Mouse (Mus musculus): ENCODE measurements at regions not wholly inside any gene's neighbourhood (a gene's known extent, or its start where the extent isn't known, plus 50 kb on each side); places are given as distances from the start of the nearest gene placed in this dataset.

DNA sequence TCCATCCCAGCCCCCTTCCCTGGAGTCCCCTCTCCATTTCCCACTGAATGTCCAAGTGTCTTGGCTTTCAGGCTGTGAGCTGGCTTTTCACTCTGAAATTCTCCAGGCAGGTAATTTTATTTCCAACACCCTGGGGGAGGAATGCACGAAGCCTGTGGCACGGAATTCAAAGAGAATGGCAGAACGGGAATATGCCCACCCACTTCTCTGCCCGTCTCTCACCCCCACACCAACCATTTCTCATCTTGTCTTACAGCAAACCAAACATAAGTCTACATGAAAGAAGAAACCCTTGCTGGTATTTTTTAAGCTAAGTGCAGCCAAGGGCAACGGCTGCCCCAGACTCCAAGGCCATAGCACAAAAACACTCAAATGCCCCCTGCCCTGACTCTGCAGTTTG, 168.7 kb downstream of the Gm12728 start:
- TF ChIP-seq GATA1 (IDR thresholded peaks at IDR 0.05; ENCODE audit: borderline replicate concordance, low read length) = no peak
- TF ChIP-seq FLI1 (IDR thresholded peaks at IDR 0.05; ENCODE audit: low read length) = no peak
- H3K4me1 ChIP-seq = peaks cover 12% of the 10 kb centered on the region
- no peaks in the 10 kb centered on the region for H3K36me3 ChIP-seq (replicated peaks; ENCODE audit: low read length)
- H3K9me3 ChIP-seq = peaks cover 5% of the 10 kb centered on the region
- H3K27me3 ChIP-seq (replicated peaks) = peaks cover 3% of the 10 kb centered on the region
- no peak overlapping the region for H3K4me3 ChIP-seq (replicated peaks)

GRCm38 (mm10) chr4:105961686-105962360, 172.2 kb downstream of the Gm12728 start:
- no peak overlapping the region for H3K4me3 ChIP-seq (replicated peaks)
- TF ChIP-seq GATA1 (IDR thresholded peaks at IDR 0.05; ENCODE audit: borderline replicate concordance, low read length) (no peak), FLI1 (IDR thresholded peaks at IDR 0.05; ENCODE audit: low read length) (no peak)
- peaks cover 2% of the 10 kb centered on the region for H3K27me3 ChIP-seq (replicated peaks)
- H3K4me1 ChIP-seq = peaks cover 14% of the 10 kb centered on the region
- no peaks in the 10 kb centered on the region for H3K36me3 ChIP-seq (replicated peaks; ENCODE audit: low read length)
- H3K9me3 ChIP-seq = no peaks in the 10 kb centered on the region; the same call in 1 of the 2 replicates

GRCm38 (mm10) chr4:105962542-105962941, 172.9 kb downstream of the Gm12728 start:
- peak overlapping the region; percentile 43 for H3K4me3 ChIP-seq (replicated peaks)
- no peaks in the 10 kb centered on the region for H3K36me3 ChIP-seq (replicated peaks; ENCODE audit: low read length)
- peaks cover 2% of the 10 kb centered on the region for H3K27me3 ChIP-seq (replicated peaks)
- H3K9me3 ChIP-seq = no peaks in the 10 kb centered on the region; the same call in 1 of the 2 replicates
- H3K4me1 ChIP-seq = peaks cover 14% of the 10 kb centered on the region
- TF ChIP-seq FLI1 (IDR thresholded peaks at IDR 0.05; ENCODE audit: low read length) (no peak), GATA1 (IDR thresholded peaks at IDR 0.05; ENCODE audit: borderline replicate concordance, low read length) (no peak)

GRCm38 (mm10) chr4:105968324-105968723, 178.7 kb downstream of the Gm12728 start:
- Histone ChIP-seq H3K4me3 (replicated peaks) (no peak overlapping the region), H3K36me3 (replicated peaks; ENCODE audit: low read length) (no peaks in the 10 kb centered on the region), H3K4me1 (peaks cover 6% of the 10 kb centered on the region; the same call in 1 of the 2 replicates), H3K27me3 (replicated peaks) (peaks cover 3% of the 10 kb centered on the region), H3K9me3 (no peaks in the 10 kb centered on the region)
- TF ChIP-seq FLI1 (IDR thresholded peaks at IDR 0.05; ENCODE audit: low read length) (no peak), GATA1 (IDR thresholded peaks at IDR 0.05; ENCODE audit: borderline replicate concordance, low read length) (no peak)

DNA sequence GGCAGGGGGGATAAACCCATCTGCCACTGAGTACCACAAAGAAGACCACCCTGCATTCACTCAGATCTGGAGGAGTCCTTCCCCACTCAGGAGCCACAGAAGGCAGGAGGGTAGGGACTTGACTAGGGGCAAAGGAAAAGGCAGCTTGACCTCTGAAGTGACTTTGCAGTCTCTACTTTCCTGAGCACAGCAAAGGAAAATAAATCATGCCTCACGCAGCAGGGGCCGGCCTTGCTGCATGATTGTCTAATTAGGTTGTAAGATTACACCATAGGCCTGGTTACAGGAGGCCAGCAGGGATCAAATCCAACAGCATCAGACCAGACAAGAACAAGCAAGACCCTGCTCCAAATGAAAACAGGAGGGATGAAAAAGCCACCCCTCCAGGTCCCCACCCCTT, 180.0 kb downstream of the Gm12728 start:
- no peak overlapping the region for H3K4me3 ChIP-seq (replicated peaks)
- no peak for TF ChIP-seq FLI1 (IDR thresholded peaks at IDR 0.05; ENCODE audit: low read length)
- no peak for TF ChIP-seq GATA1 (IDR thresholded peaks at IDR 0.05; ENCODE audit: borderline replicate concordance, low read length)
- peaks cover 8% of the 10 kb centered on the region; the same call in 1 of the 2 replicates for H3K4me1 ChIP-seq
- H3K36me3 ChIP-seq (replicated peaks; ENCODE audit: low read length) = no peaks in the 10 kb centered on the region
- no peaks in the 10 kb centered on the region for H3K9me3 ChIP-seq
- H3K27me3 ChIP-seq (replicated peaks) = peaks cover 3% of the 10 kb centered on the region

DNA sequence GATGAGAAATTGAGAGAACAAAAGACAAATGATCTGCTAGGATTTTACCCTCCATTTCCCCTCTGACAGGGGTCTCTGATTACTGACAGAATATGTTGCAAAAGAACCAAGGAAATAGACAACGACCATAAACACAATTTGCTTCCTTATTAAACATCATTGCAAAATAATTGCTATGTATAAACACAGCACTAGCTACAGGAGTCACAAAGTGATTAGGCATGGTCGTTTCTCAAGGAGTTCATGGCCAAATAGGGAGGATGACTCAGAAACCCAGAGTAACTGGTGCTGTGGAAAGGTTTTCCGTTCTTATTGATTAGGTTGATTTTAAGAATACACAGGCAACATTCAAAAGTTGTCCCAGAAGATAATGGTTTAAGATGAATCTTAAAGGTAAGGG, 180.4 kb downstream of the Gm12728 start:
- Histone ChIP-seq H3K36me3 (replicated peaks; ENCODE audit: low read length) (no peaks in the 10 kb centered on the region), H3K4me3 (replicated peaks) (no peak overlapping the region), H3K4me1 (peaks cover 8% of the 10 kb centered on the region; the same call in 1 of the 2 replicates), H3K27me3 (replicated peaks) (peaks cover 3% of the 10 kb centered on the region), H3K9me3 (no peaks in the 10 kb centered on the region)
- no peak for TF ChIP-seq GATA1 (IDR thresholded peaks at IDR 0.05; ENCODE audit: borderline replicate concordance, low read length)
- TF ChIP-seq FLI1 (IDR thresholded peaks at IDR 0.05; ENCODE audit: low read length) = no peak

DNA sequence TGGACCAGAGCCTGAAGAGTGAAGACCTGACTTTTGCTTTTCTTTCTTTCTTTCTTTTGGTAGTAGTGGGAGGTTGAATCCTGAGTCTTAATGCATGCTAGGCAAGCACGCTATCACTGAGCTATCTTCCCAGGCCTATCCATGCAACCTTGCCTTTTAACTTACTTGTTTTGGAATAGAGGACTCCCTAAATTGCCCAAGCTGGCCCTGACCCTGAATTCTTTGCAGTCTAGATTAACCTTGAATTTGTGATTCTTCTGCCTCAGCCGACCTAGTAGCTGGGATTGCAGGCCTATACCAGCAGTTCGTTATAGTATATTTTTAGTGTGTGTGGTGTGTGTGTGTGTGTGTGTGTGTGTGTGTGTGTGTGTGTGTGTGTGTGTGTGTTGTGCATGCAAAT, 183.1 kb downstream of the Gm12728 start:
- TF ChIP-seq FLI1 (IDR thresholded peaks at IDR 0.05; ENCODE audit: low read length) (no peak), GATA1 (IDR thresholded peaks at IDR 0.05; ENCODE audit: borderline replicate concordance, low read length) (no peak)
- H3K4me1 ChIP-seq = peaks cover 8% of the 10 kb centered on the region; the same call in 1 of the 2 replicates
- no peaks in the 10 kb centered on the region for H3K9me3 ChIP-seq

DNA sequence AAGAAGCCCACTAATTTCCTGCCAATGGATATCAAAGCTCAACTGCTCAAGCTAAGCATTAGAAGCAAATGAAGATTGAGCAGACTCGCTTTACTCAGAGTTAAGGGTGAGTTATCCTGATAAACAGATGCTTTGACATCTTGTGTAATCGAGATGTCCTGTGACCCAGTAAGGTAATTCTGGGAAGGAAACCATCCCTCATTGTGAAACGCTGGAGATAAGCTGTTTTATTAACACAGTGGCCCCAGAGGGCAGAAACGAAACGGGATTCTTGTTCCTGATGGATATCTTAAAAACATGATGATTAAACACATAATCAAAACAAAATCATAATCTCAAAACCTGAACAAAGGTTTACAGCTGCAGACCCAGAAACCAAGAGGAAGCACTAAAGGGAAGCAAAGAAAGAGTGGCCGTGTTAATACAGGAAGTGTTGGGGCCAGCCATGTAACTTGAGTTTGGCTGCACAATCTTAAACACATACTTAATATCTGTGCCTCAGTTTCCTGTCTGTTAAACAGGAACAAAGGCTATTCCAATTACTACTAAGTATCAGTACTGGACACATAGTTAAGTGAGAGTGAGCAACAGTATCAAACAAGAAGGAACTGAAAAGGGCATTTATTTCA, 184.2 kb downstream of the Gm12728 start:
- Histone ChIP-seq H3K36me3 (replicated peaks; ENCODE audit: low read length) (no peaks in the 10 kb centered on the region), H3K27me3 (replicated peaks) (peaks cover 3% of the 10 kb centered on the region), H3K4me1 (peaks cover 8% of the 10 kb centered on the region; the same call in 1 of the 2 replicates), H3K9me3 (no peaks in the 10 kb centered on the region), H3K4me3 (replicated peaks) (no peak overlapping the region)
- TF ChIP-seq FLI1 (IDR thresholded peaks at IDR 0.05; ENCODE audit: low read length) (no peak), GATA1 (IDR thresholded peaks at IDR 0.05; ENCODE audit: borderline replicate concordance, low read length) (no peak)

More for the DNA sequence above, 183.1 kb downstream of the Gm12728 start:
- Histone ChIP-seq H3K4me3 (replicated peaks) (no peak overlapping the region), H3K36me3 (replicated peaks; ENCODE audit: low read length) (no peaks in the 10 kb centered on the region), H3K27me3 (replicated peaks) (peaks cover 3% of the 10 kb centered on the region)

DNA sequence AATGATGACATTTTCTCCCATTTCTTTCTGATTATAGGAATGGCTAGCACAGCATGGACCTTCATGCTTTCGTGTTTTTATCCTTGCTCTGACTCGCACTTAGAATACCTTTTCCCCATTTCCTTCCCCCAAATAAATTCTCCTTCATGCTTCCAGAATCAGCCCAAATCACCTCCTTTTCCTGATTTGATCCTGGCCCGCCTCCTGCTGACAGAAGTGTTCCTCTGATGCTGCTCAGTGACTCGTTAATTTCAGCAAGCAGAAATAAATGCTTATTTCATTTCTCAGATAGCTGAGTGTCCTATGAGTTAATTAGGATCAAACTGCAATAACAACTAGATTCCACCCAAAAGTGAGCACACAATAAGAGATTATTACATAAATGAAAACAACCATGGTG, 185.3 kb downstream of the Gm12728 start:
- Histone ChIP-seq H3K4me3 (replicated peaks) (no peak overlapping the region), H3K4me1 (peaks cover 5% of the 10 kb centered on the region; the same call in 1 of the 2 replicates), H3K27me3 (replicated peaks) (no peaks in the 10 kb centered on the region), H3K9me3 (no peaks in the 10 kb centered on the region), H3K36me3 (replicated peaks; ENCODE audit: low read length) (no peaks in the 10 kb centered on the region)
- no peak for TF ChIP-seq FLI1 (IDR thresholded peaks at IDR 0.05; ENCODE audit: low read length)
- TF ChIP-seq GATA1 (IDR thresholded peaks at IDR 0.05; ENCODE audit: borderline replicate concordance, low read length) = no peak

DNA sequence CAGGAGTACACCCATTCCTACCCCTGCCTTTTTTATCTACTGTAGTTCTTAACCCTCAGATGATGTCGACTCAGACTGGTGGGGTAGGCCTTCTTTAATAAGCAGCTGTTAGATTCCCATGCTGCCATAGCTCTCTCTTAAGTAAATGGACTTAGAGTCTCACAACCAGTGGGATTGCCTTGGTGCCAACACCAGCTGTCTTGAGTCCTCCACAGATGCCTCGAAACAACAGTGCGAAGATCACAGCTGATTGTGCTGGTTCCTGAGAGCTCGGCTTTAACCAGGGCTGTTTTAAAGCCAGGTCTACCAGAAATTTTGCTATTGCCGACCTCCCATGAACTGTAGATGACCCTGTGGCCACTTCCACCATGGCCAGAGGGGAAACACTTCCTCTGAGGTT, 189.4 kb downstream of the Gm12728 start:
- no peaks in the 10 kb centered on the region for H3K36me3 ChIP-seq (replicated peaks; ENCODE audit: low read length)
- TF ChIP-seq GATA1 (IDR thresholded peaks at IDR 0.05; ENCODE audit: borderline replicate concordance, low read length) (no peak), FLI1 (IDR thresholded peaks at IDR 0.05; ENCODE audit: low read length) (no peak)
- no peaks in the 10 kb centered on the region for H3K27me3 ChIP-seq (replicated peaks)
- 0 out of 2 replicates have a peak, but pooled peaks cover 4% of the 10 kb centered on the region for H3K9me3 ChIP-seq
- no peak overlapping the region for H3K4me3 ChIP-seq (replicated peaks)
- H3K4me1 ChIP-seq = peaks cover under 1% of the 10 kb centered on the region; the same call in 1 of the 2 replicates

Data from megakaryocyte, embryonic 14.5 days (primary cell).